Mouse (Mus musculus) erythroblast, embryonic 14.5 days (primary cell): ENCODE data around the gene Sun1.

Experiments used
- GATA1 ChIP-seq: IDR thresholded peaks from 2 replicates; pipeline ENCODE4 v1.6.1; 2012; ENCODE audit warnings: low read length, inconsistent platforms, mixed read lengths
- TAL1 ChIP-seq: IDR thresholded peaks from 3 replicates; pipeline ENCODE4 v1.6.1; 2012; ENCODE audit warnings: low read length, inconsistent platforms, mixed read lengths

DNA sequence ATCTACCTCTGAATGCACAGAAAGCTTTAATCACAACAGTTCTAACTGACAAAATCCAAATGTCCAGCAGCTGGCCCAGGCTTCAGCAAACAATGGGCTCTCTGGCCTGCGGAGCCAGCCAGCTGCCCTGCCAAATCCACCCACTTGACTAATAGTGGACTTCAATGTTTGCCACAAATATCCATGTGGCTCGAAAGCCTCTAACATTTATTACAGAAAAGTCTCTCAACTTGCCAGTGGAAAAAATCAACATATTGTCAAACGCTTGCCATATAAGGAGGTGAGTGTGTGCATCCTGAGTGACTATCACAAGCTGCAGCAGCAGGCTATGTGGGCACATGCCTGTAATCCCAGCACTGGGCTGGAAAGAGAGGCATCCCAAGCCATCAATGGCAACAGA, 1.7 kb upstream of the Sun1 start:
- TF ChIP-seq TAL1 (no peak), GATA1 (no peak)
